ENCODE assay signal across 8 mouse cellular contexts in the genomic region with DNA sequence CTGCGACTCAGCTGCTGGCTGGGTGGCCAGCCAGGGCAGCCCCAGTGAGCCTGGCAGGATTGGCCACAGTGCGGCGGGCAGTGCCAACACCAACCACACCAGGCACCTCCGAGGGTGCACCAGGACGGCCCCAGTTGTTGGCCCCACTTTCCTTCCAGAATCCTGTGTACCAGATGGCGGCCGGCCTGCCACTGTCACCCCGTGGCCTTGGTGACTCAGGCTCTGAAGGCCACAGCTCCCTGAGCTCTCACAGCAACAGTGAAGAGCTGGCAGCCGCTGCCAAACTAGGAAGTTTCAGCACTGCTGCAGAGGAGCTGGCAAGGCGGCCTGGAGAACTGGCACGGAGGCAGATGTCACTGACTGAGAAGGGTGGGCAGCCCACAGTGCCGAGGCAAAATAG.
DNase-seq lines count a peak whose midpoint lies in the region.

No protein-coding gene starts in this region.

- DNase-seq in frontal cortex, adult 2 months (ENCODE audit: extremely low spot score in 1 of 2, low spot score in 1 of 2): peak; percentile 41 to 70
- no peak for DNase-seq in frontal cortex, postnatal 14 days (ENCODE audit: low spot score in 2 of 2)
- peak; percentile 46 to 54 for DNase-seq in right cerebral cortex, adult 2 months (ENCODE audit: low spot score in 2 of 2)
- no peak for DNase-seq in right cerebral cortex, postnatal 25 days
- peak; percentile 44 to 75 for DNase-seq in gastrocnemius, adult 8-10 months (ENCODE audit: low spot score in 2 of 2)
- DNase-seq in testis, postnatal 14 days (ENCODE audit: low spot score): peak; percentile 71
- DNase-seq in spleen, postnatal 14 days (ENCODE audit: low spot score in 2 of 2): no peak
- DNase-seq in spleen, postnatal 4 days (ENCODE audit: low spot score in 2 of 2): no peak

Comparison
In these comparisons a context has a peak if more than half of its experiments do, and no peak if none do; other contexts are left out.
1. DNase-seq: peak in frontal cortex, adult 2 months (2 of 2), right cerebral cortex, adult 2 months (2 of 2), gastrocnemius, adult 8-10 months (2 of 2) and testis, postnatal 14 days (single experiment); none in frontal cortex, postnatal 14 days (0 of 2), right cerebral cortex, postnatal 25 days (single experiment), spleen, postnatal 14 days (0 of 2) and spleen, postnatal 4 days (0 of 2).